Mouse (Mus musculus) left cerebral cortex, adult 9 months (tissue): ENCODE measurements around the gene Dpysl4.
A peak's percentile ranks its signal among the peaks of the same experiment; 100 is the strongest.

ENCODE experiments used
- DNase-seq, 2 experiments: peaks; one replicate each; pipeline ENCODE4 v3.0.0; 2022; ENCODE audit warnings: low spot score in 2 of 2

The Dpysl4 gene

GRCm38 (mm10) chr7:139096399-139096798 lies 10.6 kb downstream of the Dpysl4 start:
- no peak for DNase-seq

- DNase-seq: no peak
Observed at GRCm38 (mm10) chr7:139100531-139101095, 14.8 kb downstream of the Dpysl4 start.

GRCm38 (mm10) chr7:139101286-139101804 lies 15.5 kb downstream of the Dpysl4 start:
- no peak for DNase-seq

- no peak for DNase-seq
Observed at GRCm38 (mm10) chr7:139101826-139102225, 16.0 kb downstream of the Dpysl4 start.

- no peak for DNase-seq
Observed at GRCm38 (mm10) chr7:139103960-139104381, 18.2 kb downstream of the Dpysl4 start.

- no peak for DNase-seq
Observed at GRCm38 (mm10) chr7:139105076-139105475, 19.3 kb downstream of the Dpysl4 start.

GRCm38 (mm10) chr7:139105705-139106104 lies 19.9 kb downstream of the Dpysl4 start:
- no peak for DNase-seq

- DNase-seq: no peak
Observed at GRCm38 (mm10) chr7:139107908-139108650, 22.3 kb downstream of the Dpysl4 start.

GRCm38 (mm10) chr7:139119152-139119774 lies 33.5 kb downstream of the Dpysl4 start:
- DNase-seq: peak in 1 of 2 experiments; percentile 92

- no peak for DNase-seq
Observed at GRCm38 (mm10) chr7:139119775-139120153, 34.0 kb downstream of the Dpysl4 start.

- no peak for DNase-seq
Observed at GRCm38 (mm10) chr7:139125881-139126280, 40.1 kb downstream of the Dpysl4 start.

- no peak for DNase-seq
Observed at GRCm38 (mm10) chr7:139126549-139126948, 40.7 kb downstream of the Dpysl4 start.

GRCm38 (mm10) chr7:139128994-139129393 lies 43.2 kb downstream of the Dpysl4 start:
- no peak for DNase-seq

GRCm38 (mm10) chr7:139130361-139130760 lies 44.6 kb downstream of the Dpysl4 start:
- DNase-seq: no peak

- no peak for DNase-seq
Observed at GRCm38 (mm10) chr7:139131538-139131937, 45.7 kb downstream of the Dpysl4 start.

- DNase-seq: no peak
Observed at GRCm38 (mm10) chr7:139133446-139133845, 47.6 kb downstream of the Dpysl4 start.

- DNase-seq: no peak
Observed at GRCm38 (mm10) chr7:139135236-139135635, 49.4 kb downstream of the Dpysl4 start.

GRCm38 (mm10) chr7:139136906-139137491 lies 51.2 kb downstream of the Dpysl4 start:
- peak in 1 of 2 experiments; percentile 52 for DNase-seq

- DNase-seq: peak in 1 of 2 experiments; percentile 54
Observed at GRCm38 (mm10) chr7:139139921-139140461, 54.2 kb downstream of the Dpysl4 start.

GRCm38 (mm10) chr7:139143785-139144184 lies 58.0 kb downstream of the Dpysl4 start:
- DNase-seq: no peak

- no peak for DNase-seq
Observed at GRCm38 (mm10) chr7:139145891-139146290, 60.1 kb downstream of the Dpysl4 start.

- DNase-seq: no peak
Observed at GRCm38 (mm10) chr7:139147360-139147759, 61.6 kb downstream of the Dpysl4 start.
